ENCODE assay signal across 12 mouse cellular contexts in genomic region chr4:144951859-144952258, GRCm38 (mm10). TPM values are rescaled to one million over a fixed set of nuclear protein-coding genes. Genes with fewer than 3 reads are reported as not detected.
DNase-seq lines count a peak whose midpoint lies in the region; ATAC-seq and TF ChIP-seq lines count a peak whose summit lies in the region.
"Had no signal": no experiment of that assay in that cellular context is flagged by ENCODE, and none has a peak within 500 bp of the region (broad histone marks: within the 10 kb centered on the region; RNA-seq: fewer than 3 reads in every experiment).

No protein-coding gene starts in this region.

- ATAC-seq in liver, embryonic 11.5 days (replicated peaks; ENCODE audit: low FRiP score), result no peak

- 47% methylated on average over 7 of the region's 7 CpGs for WGBS in liver, adult 2 months
- WGBS in liver, embryonic 11.5 days, result 84% methylated on average over 7 of the region's 7 CpGs

- no peak overlapping the region; the same call in 1 of the 2 replicates for H3K27ac ChIP-seq in liver, adult 2 months (replicated peaks; ENCODE audit: insufficient read depth, low read depth, low read length)
- no peak overlapping the region for H3K27ac ChIP-seq in liver, embryonic 11.5 days (ENCODE audit: low read depth, low read length)
- H3K27ac ChIP-seq: embryonic facial prominence, embryonic 10.5 days had no signal

- TF ChIP-seq POLR2A in liver, adult 2 months (IDR thresholded peaks at IDR 0.05; ENCODE audit: extremely low read depth, insufficient read depth, low read length), result no peak

- H3K36me3 ChIP-seq in liver, adult 2 months (ENCODE audit: control insufficient read depth, insufficient read depth, low read length), result no peaks in the 10 kb centered on the region
- H3K36me3 ChIP-seq in liver, embryonic 11.5 days (ENCODE audit: control insufficient read depth, insufficient read depth, low read length), result no peaks in the 10 kb centered on the region
- H3K36me3 ChIP-seq: embryonic facial prominence, embryonic 10.5 days had no signal

- H3K27me3 ChIP-seq in liver, adult 2 months (ENCODE audit: control insufficient read depth, insufficient read depth, low read length), result no peaks in the 10 kb centered on the region
- H3K27me3 ChIP-seq in liver, embryonic 11.5 days (replicated peaks; ENCODE audit: control insufficient read depth, insufficient read depth, low read length), result no peaks in the 10 kb centered on the region

- no peak overlapping the region for H3K9ac ChIP-seq in liver, adult 2 months (ENCODE audit: low read depth, low read length)
- no peak overlapping the region for H3K9ac ChIP-seq in liver, embryonic 11.5 days (ENCODE audit: low read depth, low read length)

- H3K4me3 ChIP-seq in liver, adult 2 months (ENCODE audit: insufficient read depth, low read depth, low read length), result no peak overlapping the region
- H3K4me3 ChIP-seq in liver, embryonic 11.5 days (ENCODE audit: low read depth, low read length), result no peak overlapping the region
- H3K4me3 ChIP-seq: embryonic facial prominence, embryonic 10.5 days had no signal

- peaks cover 29% of the 10 kb centered on the region for H3K4me1 ChIP-seq in liver, adult 2 months (ENCODE audit: control insufficient read depth, insufficient read depth, low read length)
- H3K4me1 ChIP-seq in liver, embryonic 11.5 days (replicated peaks; ENCODE audit: control insufficient read depth, insufficient read depth, low read length), result peaks cover 21% of the 10 kb centered on the region

- DNase-seq in gastrocnemius, adult 18-20 months (ENCODE audit: low spot score), result peak; percentile 74
- no peak for DNase-seq in gastrocnemius, postnatal 4 days (ENCODE audit: low spot score in 2 of 2)
- peak; percentile 50 for DNase-seq in liver, adult 2 months (ENCODE audit: extremely low read depth, low read depth, low spot score)
- no peak for DNase-seq in liver, embryonic 11.5 days (ENCODE audit: low spot score)
- DNase-seq in adipocyte (ENCODE audit: low spot score), result peak; percentile 89
- peak; percentile 70 to 81 for DNase-seq in heart, postnatal 10 days
- DNase-seq in embryo, embryonic 9.5 days (ENCODE audit: extremely low spot score), result no peak
- DNase-seq in urinary bladder, postnatal 25 days (ENCODE audit: low spot score), result no peak
- DNase-seq: layer of hippocampus, postnatal 36 days; right cerebral cortex, postnatal 25 days; thymus, adult 18-20 months had no signal

- intact Hi-C loops in heart, postnatal 10 days (cut with DNase I), result loop anchor here (5.0 kb wide), 1 partner anchor 60 kb away; no protein-coding TSS in a partner anchor

- no peaks in the 10 kb centered on the region; the same call in 1 of the 2 replicates for H3K79me2 ChIP-seq in liver, adult 2 months (ENCODE audit: control insufficient read depth, insufficient read depth, low read length)

- no peaks in the 10 kb centered on the region for H3K9me3 ChIP-seq in liver, embryonic 11.5 days (ENCODE audit: control insufficient read depth, low read length)
- H3K9me3 ChIP-seq: embryonic facial prominence, embryonic 10.5 days had no signal

- TF ChIP-seq CTCF in liver, adult 2 months (IDR thresholded peaks at IDR 0.05; ENCODE audit: low read depth, low read length), result no peak

- no peak overlapping the region for H3K4me2 ChIP-seq in liver, embryonic 11.5 days

RNA-seq across cellular contexts. Expression of gene Dhrs3, which starts 59.2 kb away (rescaled TPM):
- total RNA-seq in gastrocnemius, adult 18-20 months (2021), result 10 to 100 TPM; 41.1 to 43.1 TPM
- total RNA-seq in gastrocnemius, postnatal 4 days (2021), result 10 to 100 TPM; 49.2 to 51.4 TPM
- total RNA-seq in liver, adult 2 months (2014; rRNA removed), result 85.5 and 109 TPM in 2 replicates
- polyA plus RNA-seq in liver, adult 2 months (2012; rRNA removed), result 225 and 231 TPM in 2 replicates
- 42.9 and 45.3 TPM in 2 replicates for polyA plus RNA-seq in liver, embryonic 11.5 days (2014; fragmentation: Nextera tagmentation; extraction: Ambion mirVana)
- 10 to 100 TPM; 90.2 to 95.2 TPM for total RNA-seq in heart, postnatal 10 days (2021)

Comparison
In these comparisons a context has a peak if more than half of its experiments do, and no peak if none do; other contexts are left out.
1. DNase-seq: peak in gastrocnemius, adult 18-20 months (single experiment), liver, adult 2 months (single experiment), adipocyte (single experiment) and heart, postnatal 10 days (2 of 2); none in gastrocnemius, postnatal 4 days (0 of 2), liver, embryonic 11.5 days (single experiment), embryo, embryonic 9.5 days (single experiment) and urinary bladder, postnatal 25 days (single experiment).